Mouse (Mus musculus): ENCODE results near the gene Sgta.
"Not testable (repeated sequence)": the region's sequence is repeated elsewhere in the genome, so short reads cannot be mapped to it uniquely, and the experiment has no call there.

Sgta gene

GRCm38 (mm10) chr10:81057406-81058130, 2.4 kb downstream of the Sgta start:
- no peak for DNase-seq

DNA sequence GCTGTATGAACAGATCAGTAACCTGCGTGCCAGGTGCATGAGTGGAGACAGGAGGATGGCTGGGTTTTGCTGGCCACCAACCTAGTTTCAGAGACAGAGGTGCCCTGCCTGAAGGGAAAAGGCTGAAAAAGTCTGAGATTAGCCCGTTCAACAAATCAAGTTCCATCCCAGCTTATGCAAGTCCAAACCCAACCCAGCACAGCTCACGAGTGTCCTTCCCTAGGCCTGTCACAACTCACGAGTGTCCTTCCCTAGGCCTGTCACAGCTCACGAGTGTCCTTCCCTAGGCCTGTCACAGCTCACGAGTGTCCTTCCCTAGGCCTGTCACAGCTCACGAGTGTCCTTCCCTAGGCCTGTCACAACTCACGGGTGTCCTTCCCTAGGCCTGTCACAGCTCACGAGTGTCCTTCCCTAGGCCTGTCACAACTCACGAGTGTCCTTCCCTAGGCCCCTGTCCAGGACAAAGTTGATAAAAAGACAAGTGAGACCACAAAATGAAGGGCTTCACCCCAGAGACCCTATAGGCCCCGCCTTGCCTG, 4.1 kb downstream of the Sgta start:
- DNase-seq, result not testable (repeated sequence)

DNA sequence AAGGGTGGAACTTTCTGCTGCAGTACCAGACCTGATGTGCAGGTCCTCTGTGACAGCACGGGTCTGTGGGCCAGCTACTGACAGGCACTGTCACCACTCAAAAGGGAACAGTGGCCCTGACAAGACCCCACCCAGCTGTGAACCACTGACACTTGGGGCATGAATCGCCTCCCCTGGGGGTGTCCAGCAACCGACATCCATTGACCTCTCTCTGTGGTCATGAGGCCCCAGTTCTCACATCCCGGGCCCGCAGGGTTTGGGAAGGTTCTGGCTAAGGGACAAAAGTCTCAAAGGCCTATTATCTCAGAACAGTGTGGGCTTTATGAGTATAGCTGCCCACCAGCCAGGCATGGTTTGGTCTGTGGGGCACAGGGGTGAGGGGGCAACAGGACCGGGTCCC, 4.8 kb downstream of the Sgta start:
- DNase-seq, result no peak

- no peak for DNase-seq
Measured at GRCm38 (mm10) chr10:81052577-81052976, 7.4 kb downstream of the Sgta start.

GRCm38 (mm10) chr10:81051133-81051532, 8.8 kb downstream of the Sgta start:
- no peak for DNase-seq

DNA sequence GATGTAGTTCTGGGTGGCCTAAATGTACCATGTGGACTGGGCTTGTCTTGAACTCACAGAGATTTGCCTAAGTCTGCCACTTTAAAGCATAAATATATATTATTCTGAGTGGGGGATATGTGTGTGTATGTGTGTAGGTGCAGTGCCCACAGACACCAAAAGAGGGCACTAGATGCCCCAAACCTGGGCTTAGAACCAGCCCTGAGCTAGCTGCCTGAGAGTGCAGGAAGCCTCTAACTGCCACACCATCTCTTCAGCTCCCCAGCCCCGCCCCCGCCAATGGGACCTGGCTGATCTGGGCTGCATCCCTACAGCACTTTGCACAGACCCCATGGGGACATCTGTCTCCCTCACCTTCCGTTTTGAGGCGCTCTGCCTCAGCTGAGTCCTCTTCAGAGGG, 9.3 kb downstream of the Sgta start:
- DNase-seq, result no peak

DNA sequence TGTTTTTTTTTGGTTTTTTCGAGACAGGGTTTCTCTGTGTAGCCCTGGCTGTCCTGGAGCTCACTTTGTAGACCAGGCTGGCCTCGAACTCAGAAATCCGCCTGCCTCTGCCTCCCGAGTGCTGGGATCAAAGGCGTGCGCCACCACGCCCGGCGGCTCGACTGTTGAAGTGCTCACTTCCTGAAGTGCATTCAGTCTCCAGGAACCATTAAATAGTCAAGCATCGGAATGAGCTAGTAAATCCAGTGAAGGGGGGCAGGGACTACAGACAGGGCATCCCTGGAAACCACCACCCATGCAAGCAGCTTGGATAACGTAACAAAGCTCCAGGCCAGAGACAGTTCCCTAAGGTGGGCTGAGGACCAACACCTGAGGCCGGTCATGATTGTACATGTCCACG, 14.7 kb downstream of the Sgta start:
- DNase-seq, result not testable (repeated sequence)

DNA sequence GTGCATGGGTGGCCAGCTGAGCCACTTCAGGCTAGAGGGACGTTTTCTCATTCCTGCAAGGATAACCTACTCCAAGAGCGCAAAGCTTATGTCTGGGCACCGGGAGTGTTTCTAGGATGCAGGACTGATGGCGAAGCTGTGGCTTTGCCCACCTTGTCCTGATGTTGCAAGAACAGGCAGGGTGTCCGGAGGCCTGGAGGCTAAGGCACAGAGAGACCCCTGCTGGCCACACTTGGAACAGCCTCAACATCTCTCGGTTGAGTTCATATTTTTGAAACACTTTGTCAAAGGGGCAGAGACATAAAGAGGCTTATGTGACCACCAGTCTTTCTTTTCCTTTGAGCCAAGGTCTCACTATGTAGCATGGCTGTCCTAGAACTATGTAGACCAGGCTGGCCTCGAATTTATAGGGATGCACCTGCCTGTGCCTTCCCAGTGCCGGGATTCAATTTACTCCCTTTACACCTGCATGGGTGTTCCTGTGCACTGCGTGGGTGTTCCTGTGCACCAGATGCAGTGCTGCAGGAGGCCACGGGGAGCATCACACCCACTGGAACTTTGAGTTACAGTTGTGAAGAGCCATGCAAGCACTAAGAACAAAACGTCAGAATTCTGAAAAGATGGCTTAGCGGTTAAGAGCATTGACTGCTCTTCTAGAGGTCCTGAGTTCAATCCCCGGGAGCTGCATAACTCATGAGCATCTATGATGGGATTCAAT, 18.4 kb downstream of the Sgta start:
- no peak for DNase-seq

DNA sequence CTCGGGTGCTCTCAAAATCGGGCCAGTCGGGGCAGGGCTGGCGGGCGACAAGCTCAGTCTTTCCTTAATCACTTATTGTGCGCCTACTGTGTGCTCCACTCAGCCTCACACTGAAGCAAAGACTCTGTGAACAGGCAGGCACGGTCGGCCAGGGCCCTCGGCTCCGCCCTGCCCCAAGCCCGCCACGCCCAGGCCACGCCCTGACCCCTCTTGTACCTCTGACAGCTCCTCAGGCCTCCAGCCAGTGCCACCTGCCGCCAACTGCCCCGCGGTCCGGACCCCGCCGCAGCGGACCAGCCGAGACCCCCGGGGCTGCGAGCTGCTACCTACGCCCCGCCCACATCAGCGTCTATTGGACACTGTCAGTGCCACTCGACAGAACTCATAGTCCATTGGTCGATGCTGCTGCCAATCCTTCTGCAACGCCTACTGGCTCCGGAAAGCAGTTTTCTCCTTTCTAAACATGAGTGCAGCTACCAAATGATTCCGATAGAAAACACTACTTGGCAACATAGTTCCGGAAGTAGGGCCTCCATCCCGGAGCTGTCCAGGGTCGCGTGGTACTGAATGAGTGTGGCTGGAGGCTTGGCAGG, 22.9 kb downstream of the Sgta start, which contains the start of gene Slc39a3:
Slc39a3 (minus strand) TSS at position 439 of the 593 bp plus-strand sequence.
- DNase-seq, result peak; percentile 97

GRCm38 (mm10) chr10:81036251-81036650, 23.7 kb downstream of the Sgta start:
- no peak for DNase-seq

GRCm38 (mm10) chr10:81033586-81033985, 26.4 kb downstream of the Sgta start:
- no peak for DNase-seq

- DNase-seq, result no peak
Measured at GRCm38 (mm10) chr10:81029031-81029430, 30.9 kb downstream of the Sgta start.

DNA sequence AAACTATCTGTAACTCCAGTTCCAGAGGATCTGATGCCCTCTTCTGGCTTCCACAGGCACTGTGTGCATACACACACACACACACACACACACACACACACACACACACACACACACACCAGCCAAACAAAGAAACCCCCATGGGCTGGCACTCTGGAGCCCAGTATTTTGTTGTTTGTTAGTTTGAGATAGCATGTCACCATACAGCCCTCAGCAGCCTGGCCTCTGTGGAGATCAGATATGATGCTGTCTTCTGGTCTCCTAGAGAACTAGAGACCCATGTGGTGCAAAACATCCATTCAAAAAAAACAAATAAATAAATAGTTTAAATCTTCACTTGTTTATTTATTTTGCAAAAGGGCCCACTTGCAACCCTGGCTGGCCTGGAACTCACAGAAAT, 31.8 kb downstream of the Sgta start:
- no peak for DNase-seq

GRCm38 (mm10) chr10:81027331-81027730, 32.6 kb downstream of the Sgta start:
- peak; percentile 48 for DNase-seq

GRCm38 (mm10) chr10:81026857-81027256, 33.1 kb downstream of the Sgta start:
- DNase-seq, result no peak

GRCm38 (mm10) chr10:81025639-81026275, 34.2 kb downstream of the Sgta start, which contains the start of gene Diras1:
Diras1 (minus strand) TSS chr10:81025662.
- no peak for DNase-seq

- DNase-seq, result no peak
Measured at GRCm38 (mm10) chr10:81025047-81025621, 34.8 kb downstream of the Sgta start.

DNA sequence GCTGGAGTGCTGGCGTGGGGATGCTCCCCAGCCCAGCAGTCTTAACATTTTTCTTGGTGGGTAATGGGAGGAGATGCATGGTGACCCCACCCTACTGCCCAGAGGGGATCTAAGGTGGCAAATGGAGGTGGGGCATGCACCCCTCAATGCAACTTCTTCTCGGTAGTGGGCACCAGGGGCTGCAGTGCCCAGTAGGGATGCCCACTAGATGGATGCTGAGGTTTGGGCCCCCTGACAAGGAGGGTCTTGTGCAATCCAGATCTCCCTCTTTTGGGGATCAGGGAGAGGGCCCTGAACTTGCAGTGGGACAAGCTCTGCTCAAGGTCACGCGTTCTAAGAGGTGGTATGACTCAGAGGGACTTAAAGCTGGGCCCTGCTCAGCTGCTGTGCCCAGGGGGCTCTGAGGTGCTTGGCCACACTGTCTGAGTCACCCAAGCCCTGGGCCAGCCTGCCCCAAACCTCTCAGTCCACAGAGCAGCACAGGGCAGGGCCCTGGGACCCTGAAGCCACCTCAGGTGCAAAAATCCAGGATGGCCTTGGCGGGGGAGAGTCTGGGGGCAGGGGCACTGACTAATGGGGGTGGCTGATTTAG, 35.5 kb downstream of the Sgta start:
- DNase-seq, result no peak

DNA sequence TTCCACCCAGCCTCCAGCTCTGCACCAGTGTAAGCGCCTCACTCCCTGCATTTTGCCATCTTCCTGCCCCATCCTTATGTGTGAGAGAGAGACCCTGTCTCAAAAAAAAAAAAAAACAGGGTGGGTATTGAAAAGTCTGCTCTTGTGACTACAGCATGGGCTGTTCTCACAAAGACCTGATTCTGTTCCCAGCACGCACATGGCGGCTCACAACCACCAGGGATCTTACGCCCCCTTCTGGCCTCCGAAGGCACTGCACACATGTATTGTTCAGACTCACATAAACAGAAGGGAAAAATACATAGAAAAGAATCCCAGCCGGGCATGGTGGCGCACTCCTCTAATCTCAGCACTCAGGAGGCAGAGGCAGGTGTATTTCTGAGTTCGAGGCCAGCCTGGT, 37.2 kb downstream of the Sgta start:
- no peak for DNase-seq

- peak; percentile 52 for DNase-seq
Measured at GRCm38 (mm10) chr10:81021547-81022110, 38.4 kb downstream of the Sgta start.

- no peak for DNase-seq
Measured at GRCm38 (mm10) chr10:81020207-81020606, 39.8 kb downstream of the Sgta start.

DNA sequence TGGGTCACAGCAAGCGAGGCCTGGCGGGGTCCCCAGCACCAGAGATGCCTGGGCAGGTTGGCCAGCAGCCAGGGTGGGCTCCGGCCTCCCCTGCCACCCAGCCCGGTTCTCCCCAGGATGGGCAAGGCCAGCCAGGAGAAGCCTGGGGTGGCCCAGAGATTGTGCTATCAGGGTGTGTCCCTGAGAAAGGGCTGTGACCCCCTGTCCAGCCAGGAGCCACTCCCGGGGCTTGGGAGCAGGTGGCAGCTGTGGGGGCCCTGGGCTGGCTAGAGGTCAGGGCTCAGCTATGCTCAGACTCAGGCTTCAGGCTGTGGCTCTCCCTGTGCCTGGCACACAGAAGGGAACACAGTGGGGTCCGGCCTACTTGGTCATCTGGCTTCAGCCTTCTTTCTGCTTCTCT, 40.3 kb downstream of the Sgta start:
- DNase-seq, result no peak
